Mouse (Mus musculus) brown adipose tissue, adult 24 weeks (tissue): ENCODE results near the gene Gm867. TPM values are rescaled to one million over a fixed set of nuclear protein-coding genes. Genes with fewer than 3 reads are reported as not detected.
A peak's percentile ranks its signal among the peaks of the same experiment; 100 is the strongest.

Experiments
- H3K27ac ChIP-seq: fragments of 200-500 bp; replicated peaks from 2 replicates; pipeline ENCODE4 v1.5.1; 2012; ENCODE audit warnings: low read depth, mild to moderate bottlenecking, low read length
- H3K4me1 ChIP-seq: fragments of 200-500 bp; 2 replicates; pipeline ENCODE4 v1.6.1; 2012; ENCODE audit warnings: low read length, mixed read lengths; ENCODE audit not compliant: control insufficient read depth, insufficient read depth, insufficient read length
- H3K4me3 ChIP-seq: fragments of 200-500 bp; 2 replicates; pipeline ENCODE4 v1.5.1; 2012; ENCODE audit warnings: low read depth, mild to moderate bottlenecking, low read length, moderate library complexity; ENCODE audit not compliant: insufficient read depth
- polyA plus RNA-seq: library from polyadenylated mRNA; stranded (reverse); fragments of >200 nt; gene quantifications from 2 replicates; pipeline ENCODE4 v1.2.4, GENCODE M21; 2012; ENCODE audit not compliant: missing spikeins, insufficient read depth, insufficient read length

Gm867 gene
- polyA plus RNA-seq, 1 experiment, result not detected

DNA sequence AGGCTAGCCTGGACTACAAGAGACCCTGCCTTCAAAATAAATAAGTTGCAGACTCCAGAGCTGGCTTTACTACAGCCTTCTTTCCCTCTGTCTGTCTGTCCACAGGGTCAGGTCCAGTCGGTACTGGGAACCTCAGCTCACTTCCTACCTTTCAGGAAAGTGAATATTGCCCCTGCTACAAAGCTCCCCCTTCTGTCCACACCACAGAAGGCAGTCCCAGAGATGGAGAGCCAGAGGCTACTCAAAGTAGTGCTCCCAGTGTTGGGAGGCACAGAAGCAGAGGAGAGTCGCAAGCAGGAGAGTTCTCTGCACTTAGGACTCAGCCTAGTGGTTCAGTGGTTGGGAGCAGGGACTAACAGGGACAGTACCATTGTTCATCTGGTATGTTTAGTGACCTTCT lies 16.1 kb downstream of the Gm867 start:
- Histone ChIP-seq H3K27ac (no peak overlapping the region), H3K4me3 (no peak overlapping the region)

DNA sequence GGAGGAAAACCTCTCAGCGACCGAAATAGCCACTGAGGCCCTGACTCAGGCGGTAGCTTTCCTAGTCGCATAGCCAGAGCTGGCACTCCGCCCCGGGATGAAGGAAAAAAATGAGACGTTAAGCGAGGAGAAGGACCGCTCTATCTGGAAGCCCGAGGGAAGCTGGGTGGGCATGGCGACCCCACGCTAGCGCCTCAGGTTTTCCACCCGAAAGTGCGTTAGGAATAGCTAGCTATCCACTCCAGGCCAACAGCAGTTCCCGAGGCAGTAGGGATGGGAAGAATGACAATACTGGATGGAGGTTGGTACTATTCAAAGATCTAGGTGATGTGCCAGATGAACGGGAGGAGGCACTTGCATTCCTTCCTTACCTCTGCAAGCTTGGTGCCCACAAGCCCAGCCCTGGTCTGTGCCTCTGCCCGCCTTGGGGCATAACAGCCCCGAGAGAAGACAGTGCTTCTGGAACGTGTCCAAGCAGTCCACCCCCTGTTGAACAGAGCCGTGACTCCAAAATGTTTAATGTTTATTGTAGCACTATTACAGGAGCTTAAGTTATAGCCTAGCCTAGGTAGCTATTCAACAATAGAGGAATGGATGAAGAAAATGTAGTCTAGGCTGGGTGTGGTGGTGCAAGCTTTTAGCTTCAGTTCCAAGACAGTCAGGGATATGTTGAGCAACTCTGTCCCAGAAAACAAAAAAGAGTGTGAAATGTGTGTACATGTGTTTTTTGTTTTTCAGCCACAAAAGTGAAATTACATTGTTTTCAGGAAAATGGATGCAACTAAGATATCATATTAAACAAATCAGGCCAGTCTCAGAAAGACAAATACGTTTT lies 18.5 kb downstream of the Gm867 start:
- peak overlapping the region; percentile 71 for H3K4me3 ChIP-seq
- H3K27ac ChIP-seq, result peak overlapping the region; percentile 84
- H3K4me1 ChIP-seq, result peaks cover 6% of the 10 kb centered on the region; the same call in 1 of the 2 replicates

More for the DNA sequence above, 16.1 kb downstream of the Gm867 start:
- H3K4me1 ChIP-seq, result 0 out of 2 replicates have a peak, but pooled peaks cover 2% of the 10 kb centered on the region

DNA sequence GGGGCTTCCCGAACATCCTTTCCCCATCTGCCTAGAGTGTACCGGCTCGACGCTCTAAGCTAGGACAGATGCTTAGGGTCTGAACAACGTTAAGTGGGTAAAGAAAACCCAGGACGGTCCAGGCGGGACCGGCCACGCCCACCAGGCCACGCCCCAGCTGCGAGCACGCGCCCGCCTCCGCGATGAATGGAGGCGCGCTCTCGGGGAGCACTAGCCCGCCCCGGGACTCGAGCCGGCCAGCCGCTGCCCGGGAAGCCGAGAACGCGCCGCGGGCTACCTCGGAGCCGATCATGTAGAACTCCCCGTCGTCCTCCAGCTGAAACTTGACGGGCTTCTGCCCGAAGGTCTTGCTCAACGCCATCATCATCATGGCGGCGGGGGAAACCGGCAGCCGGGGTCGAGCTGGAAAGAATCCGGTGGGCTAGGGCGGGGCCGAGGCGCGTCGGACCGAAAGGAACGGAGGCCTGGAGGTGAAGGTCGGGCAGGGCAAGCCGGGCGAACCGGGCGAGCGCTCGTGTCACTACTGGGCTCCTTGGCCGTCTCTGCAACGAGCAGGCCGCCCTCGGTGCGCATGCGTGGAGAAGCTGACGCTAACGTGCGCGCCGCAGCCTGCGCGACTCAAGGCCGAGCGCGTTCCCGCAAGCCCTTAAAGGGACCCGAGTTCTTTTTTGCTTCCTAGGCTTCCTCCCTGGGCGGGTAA lies 19.3 kb downstream of the Gm867 start, which contains the start of gene Smarcb1:
Smarcb1 (minus strand) TSS at position 592 of the 700 bp plus-strand sequence.
- Histone ChIP-seq H3K4me3 (peak within 1 kb of the TSS; percentile 82), H3K27ac (peak within 1 kb of the TSS; percentile 92), H3K4me1 (peaks cover 6% of the 10 kb centered on the region; the same call in 1 of the 2 replicates)

DNA sequence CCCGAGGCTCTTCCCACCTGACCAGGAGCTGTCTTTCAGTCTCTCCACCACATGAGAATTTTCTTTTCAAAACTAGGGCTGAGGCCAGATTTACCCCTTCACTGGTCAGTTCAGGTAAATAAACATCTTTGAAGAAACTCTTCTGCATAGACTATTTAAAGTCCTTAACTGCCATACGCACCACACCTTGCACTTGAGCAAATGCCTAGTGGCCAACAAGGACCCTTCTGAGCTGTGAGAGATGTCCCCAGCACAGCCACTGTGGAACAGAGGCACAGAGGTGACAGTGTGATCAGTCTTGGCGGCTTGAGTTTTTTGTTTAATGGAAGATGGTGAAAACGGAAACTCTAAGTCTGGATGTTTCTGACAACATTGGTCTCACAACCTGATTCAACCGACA lies 21.4 kb downstream of the Gm867 start:
- peaks cover 6% of the 10 kb centered on the region; the same call in 1 of the 2 replicates for H3K4me1 ChIP-seq
- H3K27ac ChIP-seq, result no peak overlapping the region
- no peak overlapping the region for H3K4me3 ChIP-seq

DNA sequence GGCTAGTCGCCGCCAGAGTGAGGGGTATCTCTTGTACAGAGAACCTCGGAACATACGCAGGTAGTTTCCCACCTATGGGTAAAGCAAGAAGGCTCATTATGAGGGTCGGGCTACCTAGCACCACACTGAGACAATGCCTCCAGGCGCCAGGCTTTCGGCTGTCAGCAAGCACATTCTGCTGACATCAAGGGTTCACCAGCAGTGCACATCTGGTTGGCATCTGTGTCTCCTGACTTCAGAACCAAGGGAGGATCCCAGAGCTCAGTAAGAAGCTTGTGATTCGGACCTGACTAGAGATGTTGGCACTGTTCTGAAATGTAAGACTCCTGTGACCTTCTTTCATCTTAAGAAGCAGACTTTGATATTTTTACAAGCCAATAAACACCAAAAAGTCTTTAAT lies 23.6 kb downstream of the Gm867 start:
- peaks cover 4% of the 10 kb centered on the region; the same call in 1 of the 2 replicates for H3K4me1 ChIP-seq
- no peak overlapping the region for H3K4me3 ChIP-seq
- H3K27ac ChIP-seq, result no peak overlapping the region

DNA sequence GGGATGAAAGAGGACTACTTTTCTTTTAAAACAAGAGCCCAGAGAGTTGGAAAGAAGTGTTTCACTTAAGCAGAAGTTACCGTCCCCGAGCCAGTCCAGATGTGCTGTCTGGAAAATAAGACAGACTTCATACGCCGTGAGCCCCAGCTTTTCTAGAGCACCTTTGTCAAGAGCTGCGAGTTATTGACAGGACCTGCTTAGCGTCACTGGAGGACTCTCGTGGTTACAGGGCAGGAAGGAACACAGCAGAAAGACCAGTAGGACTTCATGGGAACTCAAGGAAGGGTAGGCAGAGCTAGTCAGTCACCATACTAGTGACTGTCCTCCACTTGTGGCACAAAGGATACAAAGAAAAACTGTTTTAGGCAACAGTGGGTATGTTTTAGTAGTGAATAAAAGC lies 24.9 kb downstream of the Gm867 start:
- H3K27ac ChIP-seq, result no peak overlapping the region
- peaks cover 4% of the 10 kb centered on the region; the same call in 1 of the 2 replicates for H3K4me1 ChIP-seq
- H3K4me3 ChIP-seq, result no peak overlapping the region

DNA sequence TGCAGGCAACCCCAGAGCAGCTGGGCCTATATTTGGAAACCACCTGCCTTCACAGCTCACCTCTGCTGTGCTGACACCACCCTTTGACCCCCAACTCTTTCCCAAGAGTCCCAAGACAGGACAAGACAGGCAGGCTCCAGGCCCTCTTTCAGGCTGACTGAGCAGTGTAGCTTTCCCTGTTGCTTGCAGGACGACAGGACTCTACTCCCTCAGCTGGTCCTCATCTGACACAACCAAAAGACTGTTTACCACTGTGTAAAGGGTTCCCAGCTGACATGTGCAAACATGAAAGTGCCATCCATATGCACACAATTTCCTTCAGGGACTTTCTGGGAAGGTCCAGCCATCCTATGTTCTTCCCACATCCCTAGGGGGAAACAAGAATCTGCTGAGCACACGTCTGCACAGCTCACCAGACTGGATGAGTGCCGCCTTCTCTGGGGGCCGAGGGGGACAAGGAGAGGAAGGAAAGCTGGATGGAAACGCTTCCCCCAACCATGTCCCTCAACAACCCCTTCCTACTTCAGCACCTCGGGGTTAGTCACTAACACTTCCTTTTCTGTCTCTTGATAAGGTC lies 27.4 kb downstream of the Gm867 start:
- Histone ChIP-seq H3K4me3 (no peak overlapping the region), H3K27ac (no peak overlapping the region; the same call in 1 of the 2 replicates)

DNA sequence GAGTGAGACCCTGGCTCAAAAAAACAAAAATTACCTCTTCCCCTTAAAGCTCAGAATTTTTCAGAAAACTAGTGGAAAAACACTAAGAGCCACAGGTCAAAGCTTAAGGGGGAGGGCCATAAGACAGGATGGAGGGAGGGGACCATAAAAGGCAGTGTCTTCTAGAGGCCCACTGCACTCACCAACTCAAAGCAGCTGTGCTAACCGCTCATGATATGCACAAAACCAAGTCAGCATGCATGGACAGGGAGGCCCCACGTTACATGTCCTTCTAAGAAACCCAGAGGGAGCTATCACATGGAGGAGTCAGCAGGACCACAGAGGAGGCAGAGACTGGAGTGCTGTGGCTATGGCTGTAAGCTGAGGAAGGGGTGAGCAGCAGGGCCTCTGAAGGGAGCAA lies 29.8 kb downstream of the Gm867 start:
- Histone ChIP-seq H3K27ac (no peak overlapping the region), H3K4me1 (no peaks in the 10 kb centered on the region; the same call in 1 of the 2 replicates)

More for the DNA sequence above, 27.4 kb downstream of the Gm867 start:
- no peaks in the 10 kb centered on the region; the same call in 1 of the 2 replicates for H3K4me1 ChIP-seq

DNA sequence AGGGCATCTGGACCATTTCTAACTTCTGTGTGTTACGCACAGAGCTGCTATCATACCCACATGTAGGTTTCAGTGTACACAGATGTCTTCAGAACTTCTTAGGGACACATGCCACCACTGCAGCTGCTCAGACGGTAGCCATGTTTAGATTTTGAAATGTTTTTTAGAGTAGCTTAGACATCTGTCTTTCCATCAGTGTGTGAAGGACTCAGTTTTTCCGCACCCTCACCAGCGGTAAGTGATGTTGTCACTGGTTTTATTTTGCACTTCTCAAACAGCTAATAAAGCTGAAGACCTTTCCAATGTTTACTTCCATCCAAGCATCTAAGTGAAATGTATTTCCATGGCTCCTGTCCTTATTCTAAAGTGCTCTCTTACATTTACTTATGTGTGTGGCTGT lies 33.6 kb downstream of the Gm867 start:
- no peak overlapping the region for H3K27ac ChIP-seq
- no peak overlapping the region for H3K4me3 ChIP-seq
- no peaks in the 10 kb centered on the region for H3K4me1 ChIP-seq

More for the DNA sequence above, 29.8 kb downstream of the Gm867 start:
- no peak overlapping the region for H3K4me3 ChIP-seq

DNA sequence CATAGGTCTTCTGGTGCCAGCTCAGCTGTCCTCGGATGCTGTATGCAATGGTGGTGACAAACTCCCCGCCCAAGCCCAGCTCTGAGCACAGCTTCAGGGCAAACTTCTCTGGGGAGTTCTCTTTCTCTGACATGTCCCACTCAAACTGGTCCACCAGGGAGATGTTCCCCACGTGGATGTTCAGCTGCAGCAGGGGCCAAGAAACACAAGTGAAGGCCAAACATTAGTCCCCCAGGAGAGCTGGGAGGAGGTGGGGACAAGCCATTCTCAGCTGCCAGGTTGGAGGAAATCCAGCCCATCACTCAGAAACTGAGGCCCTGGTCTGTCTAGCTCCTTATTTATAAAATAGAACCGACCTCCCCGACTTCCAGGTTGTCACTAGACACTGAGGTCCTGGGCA lies 36.1 kb downstream of the Gm867 start:
- no peak overlapping the region for H3K27ac ChIP-seq

DNA sequence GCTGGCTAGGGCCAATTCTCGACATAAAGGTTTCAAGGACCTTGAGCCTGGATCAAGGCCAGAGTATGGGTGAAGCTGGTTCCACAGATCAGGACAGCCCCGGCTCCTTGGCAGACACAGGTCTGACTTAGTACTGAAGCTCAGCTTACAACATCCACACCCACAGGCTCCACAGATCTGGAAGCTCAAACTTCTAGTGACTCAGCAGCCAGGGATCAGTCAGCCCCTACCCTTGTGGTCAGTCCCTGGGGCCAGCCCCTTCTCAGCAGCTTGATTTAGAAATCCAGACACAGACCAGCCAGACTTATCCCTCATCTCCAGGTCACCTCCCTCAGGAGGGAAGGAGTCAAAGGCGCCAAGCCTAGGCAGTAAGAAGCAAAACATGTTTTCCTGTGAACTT lies 41.6 kb downstream of the Gm867 start:
- H3K27ac ChIP-seq, result peak overlapping the region; percentile 83
- no peak overlapping the region for H3K4me3 ChIP-seq
- H3K4me1 ChIP-seq, result peaks cover 19% of the 10 kb centered on the region

More for the DNA sequence above, 36.1 kb downstream of the Gm867 start:
- Histone ChIP-seq H3K4me1 (peaks cover 6% of the 10 kb centered on the region), H3K4me3 (no peak overlapping the region)

DNA sequence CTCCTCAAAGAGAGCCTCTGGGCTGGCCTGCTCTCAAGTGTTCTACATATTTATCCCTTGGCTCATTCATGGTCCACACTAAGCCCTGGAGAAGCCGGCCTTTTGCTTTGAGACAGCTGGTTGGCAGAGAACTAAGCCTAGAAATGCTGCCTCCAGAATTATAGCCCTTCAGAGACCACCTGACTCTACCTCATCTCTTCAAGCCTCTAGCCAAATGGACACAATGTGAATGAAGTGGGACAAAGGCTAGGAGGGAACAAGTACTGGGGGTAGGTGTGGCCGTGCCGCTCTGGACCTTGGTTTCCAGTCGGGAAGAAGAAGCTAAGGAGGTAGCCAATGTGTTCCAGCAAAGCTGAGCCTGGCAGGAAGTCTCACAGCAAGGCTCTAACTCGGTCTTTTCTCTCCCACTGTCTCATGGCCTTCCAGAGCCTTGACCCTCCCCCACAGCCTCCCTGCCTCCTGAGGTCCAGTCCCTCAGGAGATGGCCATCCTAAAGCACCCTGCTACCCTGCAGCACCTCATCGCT lies 42.4 kb downstream of the Gm867 start:
- Histone ChIP-seq H3K4me3 (no peak overlapping the region), H3K4me1 (peaks cover 19% of the 10 kb centered on the region), H3K27ac (peak overlapping the region; percentile 83)

DNA sequence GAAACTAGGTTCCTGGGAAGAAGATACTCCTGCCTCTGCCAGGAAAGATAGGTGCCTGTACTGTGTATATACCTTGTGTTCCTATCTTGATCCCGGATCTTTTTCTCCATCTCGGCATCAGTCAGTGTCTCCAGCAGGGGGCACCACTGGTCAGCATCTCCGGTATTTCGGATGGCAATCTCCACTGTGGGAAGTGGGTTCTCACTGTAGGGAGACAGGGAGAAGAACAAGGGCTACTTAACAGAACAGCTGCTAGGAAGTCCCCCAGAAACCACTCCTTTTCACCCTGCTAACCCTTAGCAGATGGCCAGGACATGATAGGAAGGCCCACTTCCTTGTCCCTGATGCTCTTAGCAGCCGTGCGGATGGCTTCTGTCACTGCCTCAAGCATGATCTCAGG lies 43.1 kb downstream of the Gm867 start:
- peak overlapping the region; percentile 83; the same call in 1 of the 2 replicates for H3K27ac ChIP-seq
- H3K4me1 ChIP-seq, result peaks cover 19% of the 10 kb centered on the region
- no peak overlapping the region for H3K4me3 ChIP-seq

DNA sequence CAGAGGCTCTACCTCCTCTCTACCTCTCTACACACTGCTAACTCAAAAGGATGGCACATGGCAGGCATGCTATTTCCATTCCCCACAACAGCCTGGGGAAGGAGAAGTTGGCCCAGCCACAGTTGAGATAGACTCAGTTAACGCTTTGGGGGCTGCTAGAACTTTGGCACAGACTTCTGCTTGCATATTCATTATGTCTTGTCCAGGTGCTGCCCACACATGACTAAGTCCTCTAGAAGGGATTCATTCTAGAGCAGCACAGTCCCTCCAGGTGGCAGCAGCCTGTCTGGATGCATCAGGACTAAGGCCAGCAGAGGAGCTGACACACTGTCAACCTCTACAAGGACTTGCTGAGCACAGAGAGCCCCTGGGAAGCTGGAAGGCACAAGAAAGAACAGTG lies 44.3 kb downstream of the Gm867 start:
- Histone ChIP-seq H3K4me1 (peaks cover 16% of the 10 kb centered on the region), H3K4me3 (no peak overlapping the region), H3K27ac (no peak overlapping the region)

DNA sequence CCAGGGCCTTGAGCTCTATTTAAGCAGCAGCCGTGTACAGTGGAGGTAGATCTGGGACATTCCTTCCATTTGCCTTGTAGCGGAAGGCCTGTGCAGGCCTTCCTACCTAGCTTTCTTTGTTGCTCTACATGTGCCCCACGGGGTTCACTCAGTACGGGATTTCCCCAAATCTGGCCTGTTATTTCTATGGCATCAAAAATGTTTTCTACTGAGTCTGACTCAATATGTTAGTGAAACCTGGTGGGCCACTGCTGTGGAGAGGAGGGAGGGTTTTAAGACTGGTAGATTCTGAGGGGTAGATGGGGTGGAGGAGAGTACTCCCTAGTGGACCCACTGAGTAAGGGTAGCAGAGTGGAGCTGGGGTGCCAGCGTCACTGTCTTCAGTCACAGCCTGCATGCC lies 44.7 kb downstream of the Gm867 start:
- H3K4me3 ChIP-seq, result no peak overlapping the region
- H3K27ac ChIP-seq, result no peak overlapping the region

More for the DNA sequence above, 44.7 kb downstream of the Gm867 start:
- peaks cover 16% of the 10 kb centered on the region for H3K4me1 ChIP-seq
